Mouse (Mus musculus) spleen, adult 2 months (tissue): ENCODE results near the gene Gaa.

Experiments
- CTCF ChIP-seq: fragments of 200-500 bp; IDR thresholded peaks from 2 replicates; pipeline ENCODE4 v1.5.1; 2011; ENCODE audit warnings: mild to moderate bottlenecking, inconsistent platforms; ENCODE audit not compliant: insufficient read depth, insufficient read length, insufficient replicate concordance; ENCODE audit errors: extremely low read depth
- POLR2A ChIP-seq: fragments of 200-500 bp; IDR thresholded peaks from 2 replicates; pipeline ENCODE4 v1.6.1; 2011; ENCODE audit warnings: low read depth, low read length, inconsistent platforms

DNA sequence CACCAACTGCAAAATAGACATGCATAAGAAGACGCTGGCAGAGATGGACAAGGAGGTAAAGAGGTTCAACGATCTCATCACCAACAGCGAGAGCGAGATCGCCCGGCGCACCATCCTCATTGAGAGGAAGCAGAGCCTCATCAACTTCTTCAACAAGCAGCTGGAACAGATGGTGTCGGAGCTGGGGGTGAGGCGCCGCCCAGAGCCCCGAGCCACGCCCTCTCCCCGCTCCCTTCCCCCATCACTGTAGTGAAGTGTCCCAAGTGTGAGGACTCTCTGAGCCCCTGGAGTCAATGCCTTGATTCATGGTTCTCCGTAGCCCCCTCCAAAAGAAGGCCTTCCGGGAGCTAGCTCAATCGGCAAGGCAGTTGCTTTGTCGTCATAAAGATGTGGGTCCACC lies 16.7 kb upstream of the Gaa start:
- no peak for TF ChIP-seq POLR2A
- no peak for TF ChIP-seq CTCF
